Mouse (Mus musculus): ENCODE results near the gene Cdc34.

Gene Cdc34

GRCm38 (mm10) chr10:79670071-79670888, 11.7 kb upstream of the Cdc34 start:
- no peak for DNase-seq (ENCODE audit: low spot score in 2 of 2)

GRCm38 (mm10) chr10:79671396-79672087, 10.5 kb upstream of the Cdc34 start:
- DNase-seq (ENCODE audit: low spot score in 2 of 2): no peak

GRCm38 (mm10) chr10:79672088-79672455, 9.9 kb upstream of the Cdc34 start:
- no peak for DNase-seq (ENCODE audit: low spot score in 2 of 2)

- no peak for DNase-seq (ENCODE audit: low spot score in 2 of 2)
Observed at GRCm38 (mm10) chr10:79673054-79673453, 8.9 kb upstream of the Cdc34 start.

- DNase-seq (ENCODE audit: low spot score in 2 of 2): no peak
Observed at GRCm38 (mm10) chr10:79675346-79676035, 6.5 kb upstream of the Cdc34 start.

GRCm38 (mm10) chr10:79680606-79681495, 1.1 kb upstream of the Cdc34 start:
- peak in 1 of 2 experiments; percentile 17 for DNase-seq (ENCODE audit: low spot score in 2 of 2)

GRCm38 (mm10) chr10:79682551-79682915, 538 bp downstream of the Cdc34 start:
- no peak for DNase-seq (ENCODE audit: low spot score in 2 of 2)

GRCm38 (mm10) chr10:79682916-79683582, 1.1 kb downstream of the Cdc34 start:
- DNase-seq (ENCODE audit: low spot score in 2 of 2): peak; percentile 52 to 58

GRCm38 (mm10) chr10:79683726-79684640, 2.0 kb downstream of the Cdc34 start:
- no peak for DNase-seq (ENCODE audit: low spot score in 2 of 2)

- DNase-seq (ENCODE audit: low spot score in 2 of 2): no peak
Observed at GRCm38 (mm10) chr10:79684770-79685600, 3.0 kb downstream of the Cdc34 start.

- DNase-seq (ENCODE audit: low spot score in 2 of 2): no peak
Observed at GRCm38 (mm10) chr10:79686219-79686618, 4.2 kb downstream of the Cdc34 start.

- DNase-seq (ENCODE audit: low spot score in 2 of 2): no peak
Observed at GRCm38 (mm10) chr10:79686691-79687090, 4.7 kb downstream of the Cdc34 start.

- DNase-seq (ENCODE audit: low spot score in 2 of 2): no peak
Observed at GRCm38 (mm10) chr10:79687513-79687912, 5.5 kb downstream of the Cdc34 start.

- no peak for DNase-seq (ENCODE audit: low spot score in 2 of 2)
Observed at GRCm38 (mm10) chr10:79688720-79689119, 6.7 kb downstream of the Cdc34 start, which contains the start of gene Gzmm. Gene Gzmm (plus strand): TSS chr10:79689020.

- DNase-seq (ENCODE audit: low spot score in 2 of 2): no peak
Observed at GRCm38 (mm10) chr10:79689178-79689577, 7.2 kb downstream of the Cdc34 start.

- no peak for DNase-seq (ENCODE audit: low spot score in 2 of 2)
Observed at GRCm38 (mm10) chr10:79691986-79692548, 10.1 kb downstream of the Cdc34 start.

- no peak for DNase-seq (ENCODE audit: low spot score in 2 of 2)
Observed at GRCm38 (mm10) chr10:79693580-79694378, 11.8 kb downstream of the Cdc34 start.

GRCm38 (mm10) chr10:79694379-79694655, 12.3 kb downstream of the Cdc34 start:
- DNase-seq (ENCODE audit: low spot score in 2 of 2): no peak

Measured in right cerebral cortex, adult 2 months (tissue).